Mouse (Mus musculus): ENCODE measurements around the gene 1110017D15Rik. TPM values are rescaled to one million over a fixed set of nuclear protein-coding genes. Genes with fewer than 3 reads are reported as not detected.
A peak's percentile ranks its signal among the peaks of the same experiment; 100 is the strongest.

Gene 1110017D15Rik
- total RNA-seq, 1 experiment from 2014 or later, result 2.1 TPM

DNA sequence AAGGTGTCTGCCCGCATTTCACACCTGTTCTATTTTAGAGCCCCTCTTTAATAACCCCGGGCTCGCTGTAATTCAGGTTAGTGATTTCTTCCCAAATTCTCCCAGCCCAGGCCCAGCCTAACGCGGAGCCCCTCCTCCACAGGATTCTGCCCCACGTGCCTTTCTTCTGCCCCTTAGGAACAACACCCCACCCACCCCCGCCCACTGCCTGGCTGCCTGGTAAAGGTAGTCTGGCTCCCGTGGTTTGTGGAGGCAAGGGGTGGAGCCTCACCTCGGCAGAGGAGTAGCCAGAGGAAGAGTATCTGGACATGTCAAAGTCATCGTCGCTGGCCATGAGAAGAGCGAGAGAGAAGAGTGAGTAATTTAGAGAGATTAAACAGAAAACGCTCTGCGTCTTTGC is 3.5 kb upstream of the 1110017D15Rik start:
- no peak for ATAC-seq (replicated peaks; ENCODE audit: insufficient number of reproducible peaks, low FRiP score, low TSS enrichment, poor library complexity, severe bottlenecking)

DNA sequence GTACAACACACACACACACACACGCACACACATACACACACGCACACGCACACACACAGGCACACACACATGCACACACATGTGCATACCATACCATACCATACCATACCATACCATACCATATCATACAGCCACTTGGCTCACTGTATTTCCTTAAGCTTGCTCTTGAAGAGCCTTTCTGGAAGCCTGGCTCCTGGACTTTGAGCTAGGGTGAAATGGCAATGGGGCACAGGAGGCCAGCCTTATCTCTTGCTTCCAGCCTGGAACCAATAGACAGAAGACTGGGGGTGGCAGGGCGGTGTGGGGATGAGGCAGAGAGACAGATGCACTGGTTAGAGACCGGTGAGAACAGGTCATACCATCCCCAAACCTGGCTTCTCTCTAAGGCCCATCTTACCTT is 2.1 kb upstream of the 1110017D15Rik start:
- no peak for ATAC-seq (replicated peaks; ENCODE audit: insufficient number of reproducible peaks, low FRiP score, low TSS enrichment, poor library complexity, severe bottlenecking)

GRCm38 (mm10) chr4:41518349-41518748 is 1.2 kb upstream of the 1110017D15Rik start:
- no peak for ATAC-seq (replicated peaks; ENCODE audit: insufficient number of reproducible peaks, low FRiP score, low TSS enrichment, poor library complexity, severe bottlenecking)

GRCm38 (mm10) chr4:41513714-41514113 is 3.4 kb downstream of the 1110017D15Rik start:
- ATAC-seq (replicated peaks; ENCODE audit: insufficient number of reproducible peaks, low FRiP score, low TSS enrichment, poor library complexity, severe bottlenecking), result no peak

DNA sequence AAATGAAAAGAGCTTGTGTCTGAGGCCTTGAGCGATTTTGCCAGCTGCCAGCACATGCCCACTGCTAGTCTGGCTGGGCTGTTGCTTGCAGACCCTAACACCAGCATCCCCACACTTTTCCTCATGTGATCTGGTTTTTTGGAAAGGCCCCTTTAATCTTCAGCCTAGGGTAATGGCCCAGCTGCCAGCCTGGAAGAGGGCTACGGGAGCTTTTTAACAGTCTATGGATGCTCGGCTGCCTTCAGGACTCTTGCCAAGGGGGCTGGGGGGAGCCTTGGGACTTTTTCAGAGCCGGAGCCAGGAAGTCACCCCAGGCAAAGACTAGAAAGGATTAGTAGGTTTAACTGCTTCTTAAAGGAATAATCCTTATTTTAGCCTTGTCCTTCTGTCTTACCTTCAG is 3.8 kb downstream of the 1110017D15Rik start:
- ATAC-seq (replicated peaks; ENCODE audit: insufficient number of reproducible peaks, low FRiP score, low TSS enrichment, poor library complexity, severe bottlenecking), result no peak

GRCm38 (mm10) chr4:41507998-41508397 is 9.1 kb downstream of the 1110017D15Rik start:
- ATAC-seq (replicated peaks; ENCODE audit: insufficient number of reproducible peaks, low FRiP score, low TSS enrichment, poor library complexity, severe bottlenecking), result no peak

DNA sequence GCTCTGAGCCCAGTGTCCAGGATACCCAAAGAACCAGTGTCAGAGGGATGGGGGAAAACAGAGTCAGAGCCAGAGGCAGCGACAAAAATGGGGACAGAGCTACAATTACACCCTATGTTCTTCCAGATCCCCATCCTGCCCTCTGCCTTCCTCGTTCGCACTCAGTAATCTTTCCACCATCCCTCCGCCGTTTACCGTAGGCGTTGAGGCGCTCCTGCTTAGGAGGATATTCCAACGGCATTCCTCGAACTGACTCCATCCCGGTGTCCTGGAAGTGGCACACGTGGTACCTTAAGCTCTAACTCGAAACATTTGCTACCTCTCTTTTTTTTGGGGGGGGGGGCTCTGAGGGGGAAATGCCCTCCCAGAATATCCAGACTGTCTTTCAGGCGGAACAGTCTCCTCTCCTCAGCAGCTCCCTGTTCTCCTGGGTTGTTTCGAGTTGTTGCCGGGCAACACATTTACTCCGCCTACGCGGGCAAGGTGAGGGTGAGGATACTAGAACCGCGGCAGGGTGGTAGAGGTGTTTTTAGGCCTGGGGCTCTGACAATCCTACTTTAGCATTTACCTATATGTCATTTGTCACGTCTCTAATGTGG is 9.7 kb downstream of the 1110017D15Rik start:
- no peak for ATAC-seq (replicated peaks; ENCODE audit: insufficient number of reproducible peaks, low FRiP score, low TSS enrichment, poor library complexity, severe bottlenecking)

- ATAC-seq (replicated peaks; ENCODE audit: insufficient number of reproducible peaks, low FRiP score, low TSS enrichment, poor library complexity, severe bottlenecking), result peak; percentile 58
Observed at GRCm38 (mm10) chr4:41506906-41507305, 10.2 kb downstream of the 1110017D15Rik start.

DNA sequence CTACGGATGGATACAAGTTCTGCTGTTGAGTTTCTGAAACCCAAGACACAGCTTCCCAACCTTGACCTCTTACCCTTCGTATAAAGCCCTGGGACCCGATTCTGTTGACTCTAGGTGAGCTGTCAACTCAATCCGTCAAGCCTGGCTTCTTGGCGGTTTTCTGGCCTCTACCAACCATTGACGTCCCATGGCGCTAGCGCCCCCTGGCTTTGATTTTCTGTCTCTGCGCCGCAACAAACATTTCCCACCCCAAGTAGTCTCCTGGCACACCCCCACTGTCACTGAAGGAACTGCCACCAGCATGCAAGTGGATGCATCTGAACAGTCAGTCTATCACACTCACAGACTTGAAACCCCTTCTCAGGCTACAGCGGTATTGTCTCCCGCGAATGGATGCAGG is 11.0 kb downstream of the 1110017D15Rik start:
- no peak for ATAC-seq (replicated peaks; ENCODE audit: insufficient number of reproducible peaks, low FRiP score, low TSS enrichment, poor library complexity, severe bottlenecking)

DNA sequence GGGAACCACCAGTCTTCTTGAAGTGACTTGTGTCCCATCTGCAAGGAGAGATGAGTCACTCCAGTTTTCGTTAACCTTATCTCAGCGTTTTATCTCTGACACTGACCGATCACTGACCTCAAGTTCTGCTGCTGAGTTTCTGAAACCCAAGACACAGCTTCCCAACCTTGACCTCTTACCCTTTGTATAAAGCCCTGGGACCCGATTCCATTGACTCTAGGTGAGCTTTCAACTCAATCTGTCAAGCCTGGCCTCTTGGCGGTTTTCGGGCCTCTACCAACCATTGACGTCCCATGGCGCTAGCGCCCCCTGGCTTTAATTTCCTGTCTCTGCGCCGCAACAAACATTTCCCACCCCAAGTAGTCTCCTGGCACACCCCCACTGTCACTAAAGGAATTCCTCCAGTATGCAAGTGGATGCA is 12.0 kb downstream of the 1110017D15Rik start:
- ATAC-seq (replicated peaks; ENCODE audit: insufficient number of reproducible peaks, low FRiP score, low TSS enrichment, poor library complexity, severe bottlenecking), result no peak

GRCm38 (mm10) chr4:41504325-41504724 is 12.8 kb downstream of the 1110017D15Rik start:
- ATAC-seq (replicated peaks; ENCODE audit: insufficient number of reproducible peaks, low FRiP score, low TSS enrichment, poor library complexity, severe bottlenecking), result no peak

- ATAC-seq (replicated peaks; ENCODE audit: insufficient number of reproducible peaks, low FRiP score, low TSS enrichment, poor library complexity, severe bottlenecking), result peak; percentile 65
Observed at GRCm38 (mm10) chr4:41502986-41503412, 14.1 kb downstream of the 1110017D15Rik start, which contains the start of gene AI464131. Gene AI464131 (minus strand): TSS chr4:41503076.

- ATAC-seq (replicated peaks; ENCODE audit: insufficient number of reproducible peaks, low FRiP score, low TSS enrichment, poor library complexity, severe bottlenecking), result no peak
Observed at GRCm38 (mm10) chr4:41502171-41502940, 14.8 kb downstream of the 1110017D15Rik start.

- ATAC-seq (replicated peaks; ENCODE audit: insufficient number of reproducible peaks, low FRiP score, low TSS enrichment, poor library complexity, severe bottlenecking), result no peak
Observed at GRCm38 (mm10) chr4:41500787-41501186, 16.3 kb downstream of the 1110017D15Rik start.

DNA sequence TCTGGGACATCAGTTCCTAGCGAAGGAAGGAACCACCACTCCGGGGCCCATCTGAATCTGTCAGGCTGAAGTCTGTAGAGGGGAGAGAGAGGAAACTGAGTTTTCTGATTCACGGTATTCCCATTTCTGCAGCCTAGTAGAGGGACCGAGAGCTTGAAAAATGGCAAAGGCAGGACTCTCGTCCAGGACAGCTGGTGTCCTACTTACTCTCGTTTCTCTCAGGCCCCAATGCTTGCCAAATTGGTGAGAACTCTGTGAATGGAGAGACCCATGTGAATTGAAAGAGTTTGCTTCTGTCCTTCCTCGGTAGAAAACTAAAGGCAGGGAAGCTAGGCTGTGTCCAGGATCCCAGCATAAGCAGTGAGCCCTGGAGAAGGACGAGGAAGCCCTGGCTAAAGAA is 17.5 kb downstream of the 1110017D15Rik start:
- no peak for ATAC-seq (replicated peaks; ENCODE audit: insufficient number of reproducible peaks, low FRiP score, low TSS enrichment, poor library complexity, severe bottlenecking)

DNA sequence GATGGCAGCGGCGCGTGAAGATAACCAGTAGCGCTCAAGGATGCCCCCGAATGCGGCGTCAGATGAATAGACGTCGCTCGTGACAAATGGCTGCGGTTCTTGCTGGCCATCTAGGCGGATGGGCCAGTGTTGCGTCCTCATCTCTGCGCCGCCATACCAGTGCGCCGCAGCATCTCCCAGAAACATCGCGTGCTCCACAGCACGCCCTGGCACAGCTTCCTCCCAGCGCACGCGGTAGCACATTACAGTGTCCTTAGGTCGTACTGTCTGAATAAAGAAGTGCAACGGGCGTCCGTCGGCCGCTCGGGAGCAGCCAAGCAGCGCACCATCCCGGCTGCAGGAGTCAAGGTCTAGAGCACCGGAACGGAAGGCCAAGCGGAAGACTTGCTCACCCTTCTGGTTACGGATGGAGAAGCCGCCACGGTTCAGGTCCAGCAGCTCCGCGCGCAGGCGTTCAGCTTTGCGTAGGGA is 18.2 kb downstream of the 1110017D15Rik start:
- ATAC-seq (replicated peaks; ENCODE audit: insufficient number of reproducible peaks, low FRiP score, low TSS enrichment, poor library complexity, severe bottlenecking), result no peak

- ATAC-seq (replicated peaks; ENCODE audit: insufficient number of reproducible peaks, low FRiP score, low TSS enrichment, poor library complexity, severe bottlenecking), result no peak
Observed at GRCm38 (mm10) chr4:41497995-41498845, 18.9 kb downstream of the 1110017D15Rik start.

GRCm38 (mm10) chr4:41497579-41497978 is 19.6 kb downstream of the 1110017D15Rik start:
- ATAC-seq (replicated peaks; ENCODE audit: insufficient number of reproducible peaks, low FRiP score, low TSS enrichment, poor library complexity, severe bottlenecking), result no peak

GRCm38 (mm10) chr4:41497046-41497445 is 20.1 kb downstream of the 1110017D15Rik start:
- ATAC-seq (replicated peaks; ENCODE audit: insufficient number of reproducible peaks, low FRiP score, low TSS enrichment, poor library complexity, severe bottlenecking), result no peak

Data from monocyte, adult 5-6 weeks (primary cell).